Mouse (Mus musculus) CD4-positive, CD25-positive, alpha-beta regulatory T cell, adult 2 months (primary cell): Measurements from ENCODE around the gene Arhgap45.

Experiments used
- DNase-seq: peaks from one replicate; pipeline ENCODE4 v3.0.0-alpha.2; 2012; ENCODE audit warnings: low read depth, low spot score

Gene Arhgap45

GRCm38 (mm10) chr10:79986963-79987362, 29.5 kb upstream of the Arhgap45 start:
- DNase-seq: peak; percentile 96

DNA sequence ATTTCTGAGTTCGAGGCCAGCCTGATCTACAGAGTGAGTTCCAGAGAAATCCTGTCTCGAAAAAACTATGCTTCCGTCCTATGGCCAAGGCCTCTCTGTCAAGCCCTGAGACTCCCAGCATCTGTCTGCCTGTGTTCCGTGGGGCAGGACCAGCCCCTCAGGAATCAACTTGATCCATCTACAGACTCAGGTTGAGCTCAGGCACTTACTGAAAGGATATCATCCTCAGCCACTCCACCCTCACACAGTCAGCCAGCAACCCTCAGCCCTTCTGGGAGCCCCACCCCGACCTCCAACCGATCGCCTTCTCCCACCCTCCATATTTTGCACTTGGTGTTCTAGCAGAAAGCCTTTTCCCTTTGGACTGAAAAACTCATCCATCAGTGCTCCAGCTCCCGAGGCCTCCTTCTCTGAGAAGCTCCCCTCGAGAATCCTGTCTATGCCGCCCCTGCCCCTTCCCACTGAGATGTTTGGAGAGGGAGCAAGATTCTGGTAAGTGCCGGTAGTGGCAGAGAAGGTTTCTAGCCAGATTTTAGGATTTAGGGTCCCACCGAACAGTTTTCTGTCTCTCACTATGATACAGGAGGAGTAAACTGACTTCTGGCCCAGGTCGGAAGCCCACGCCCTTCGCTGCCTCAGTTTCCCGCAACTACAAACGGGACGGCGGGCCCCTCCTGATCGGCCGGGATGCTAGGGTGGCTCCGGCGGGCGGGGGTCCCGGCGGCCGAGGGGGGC, 28.5 kb upstream of the Arhgap45 start:
- peak; percentile 45 for DNase-seq

- peak; percentile 72 for DNase-seq
Observed at GRCm38 (mm10) chr10:79988506-79989271, 27.8 kb upstream of the Arhgap45 start, which contains the start of gene Cnn2. Cnn2 (plus strand) TSS chr10:79988584.

- no peak for DNase-seq
Observed at GRCm38 (mm10) chr10:79989272-79989786, 27.1 kb upstream of the Arhgap45 start.

GRCm38 (mm10) chr10:79989870-79990269, 26.6 kb upstream of the Arhgap45 start:
- no peak for DNase-seq

DNA sequence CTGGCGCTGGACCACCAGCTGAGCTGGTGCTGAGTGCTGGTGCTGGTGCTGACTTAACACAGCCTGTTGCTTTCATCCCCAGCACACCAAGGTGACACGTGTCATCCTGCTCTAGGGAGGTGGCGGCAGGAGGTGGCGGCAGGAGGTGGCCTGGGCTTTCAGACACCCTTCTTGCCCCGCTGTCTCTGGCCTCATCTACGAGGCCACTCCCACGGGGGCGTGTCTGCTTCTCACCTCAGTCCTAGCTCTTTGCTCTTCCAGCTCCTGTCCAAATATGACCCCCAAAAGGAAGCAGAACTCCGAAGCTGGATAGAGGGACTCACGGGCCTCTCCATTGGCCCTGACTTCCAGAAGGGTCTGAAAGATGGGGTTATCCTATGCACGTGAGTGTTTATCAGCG, 25.4 kb upstream of the Arhgap45 start:
- peak; percentile 41 for DNase-seq

GRCm38 (mm10) chr10:79991548-79991947, 24.9 kb upstream of the Arhgap45 start:
- peak; percentile 49 for DNase-seq

- peak; percentile 74 for DNase-seq
Observed at GRCm38 (mm10) chr10:79994397-79995115, 21.9 kb upstream of the Arhgap45 start.

GRCm38 (mm10) chr10:79995636-79996035, 20.8 kb upstream of the Arhgap45 start:
- DNase-seq: peak; percentile 38

GRCm38 (mm10) chr10:79996272-79997033, 20.0 kb upstream of the Arhgap45 start, which contains the start of gene Abca7:
Abca7 (plus strand) TSS chr10:79996494.
- peak; percentile 96 for DNase-seq

DNA sequence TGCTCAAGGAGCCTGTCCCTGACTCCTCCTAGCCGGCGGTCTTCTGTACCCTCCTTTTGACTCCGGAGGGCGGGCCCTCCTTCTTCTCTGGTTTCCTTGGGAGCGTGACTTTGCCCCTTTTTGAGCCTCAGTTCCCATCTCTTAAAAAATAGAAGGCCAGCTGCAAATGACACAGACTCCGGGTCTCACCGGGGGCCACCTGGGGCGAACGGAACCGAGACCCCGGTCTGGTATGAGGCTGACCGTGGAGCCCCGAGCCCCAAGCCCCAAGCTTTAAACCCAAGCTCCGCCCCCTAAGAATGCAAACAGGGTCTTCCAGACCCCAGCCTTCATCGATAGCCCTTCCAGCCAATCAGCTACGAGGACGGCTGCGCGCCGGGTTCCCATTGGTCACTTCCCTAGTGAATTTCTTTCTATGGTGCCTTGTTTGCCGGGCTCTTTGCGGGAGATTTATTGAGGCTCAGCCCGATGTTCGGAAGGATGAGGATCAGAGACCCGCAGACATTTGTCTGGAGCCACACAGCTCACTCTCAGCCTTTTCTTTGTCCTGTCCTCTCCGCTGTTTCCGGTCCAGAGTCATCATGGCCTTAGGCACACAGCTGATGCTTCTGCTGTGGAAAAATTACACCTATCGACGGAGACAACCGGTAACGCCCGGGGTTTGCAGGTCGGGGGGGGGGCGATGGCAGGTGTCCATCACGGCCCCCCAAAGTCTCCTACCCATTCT, 19.3 kb upstream of the Arhgap45 start:
- peak; percentile 69 for DNase-seq

DNA sequence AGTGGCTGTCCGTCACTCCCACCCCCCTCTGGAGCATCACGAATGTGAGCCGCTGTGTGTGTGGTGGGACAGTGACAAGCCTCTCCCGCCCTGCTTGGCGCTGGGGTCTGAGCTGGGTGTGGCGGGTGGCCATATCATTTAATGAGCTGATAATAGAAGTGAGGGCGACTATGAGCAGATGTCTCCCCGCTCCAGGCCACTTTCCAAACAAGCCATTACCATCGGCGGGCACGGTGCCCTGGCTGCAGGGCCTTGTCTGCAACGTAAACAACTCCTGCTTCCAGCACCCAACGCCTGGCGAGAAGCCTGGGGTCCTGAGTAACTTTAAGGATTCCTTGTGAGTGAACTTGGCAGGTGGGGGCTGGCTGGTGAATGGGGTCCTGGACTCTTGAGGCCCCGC, 18.6 kb upstream of the Arhgap45 start:
- no peak for DNase-seq

GRCm38 (mm10) chr10:80001945-80002344, 14.5 kb upstream of the Arhgap45 start:
- no peak for DNase-seq

- no peak for DNase-seq
Observed at GRCm38 (mm10) chr10:80002829-80003228, 13.6 kb upstream of the Arhgap45 start.

GRCm38 (mm10) chr10:80003374-80004232, 12.8 kb upstream of the Arhgap45 start:
- no peak for DNase-seq

DNA sequence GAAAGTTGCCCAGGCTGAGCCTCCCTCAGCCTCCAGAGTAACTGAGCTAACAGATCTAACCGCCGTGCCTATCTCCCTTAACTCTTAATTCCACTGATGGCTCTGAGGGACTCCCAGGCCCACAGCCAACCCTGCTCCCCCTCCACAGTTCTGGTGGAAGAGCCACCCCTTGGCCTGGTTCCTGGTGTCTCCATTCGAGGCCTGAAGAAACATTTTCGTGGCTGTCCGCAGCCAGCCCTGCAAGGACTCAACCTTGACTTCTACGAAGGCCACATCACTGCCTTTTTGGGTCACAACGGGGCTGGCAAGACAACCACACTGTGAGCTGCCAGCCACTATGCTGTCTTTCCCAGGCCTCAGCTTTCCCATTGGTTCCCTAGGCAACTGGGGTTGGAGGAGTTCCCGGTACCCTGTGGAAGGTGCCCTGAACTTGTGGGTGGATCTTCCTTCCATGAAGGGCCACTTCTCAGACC, 12.2 kb upstream of the Arhgap45 start:
- no peak for DNase-seq

GRCm38 (mm10) chr10:80011740-80012139, 4.7 kb upstream of the Arhgap45 start:
- no peak for DNase-seq

- no peak for DNase-seq
Observed at GRCm38 (mm10) chr10:80013609-80014008, 2.8 kb upstream of the Arhgap45 start.
